Mouse (Mus musculus) thymus, adult 2 months (tissue): ENCODE results near the gene Fgfr2.

Source experiments
- CTCF ChIP-seq: fragments of 200-500 bp; IDR thresholded peaks from 2 replicates; pipeline ENCODE4 v1.5.1; 2012; ENCODE audit warnings: mild to moderate bottlenecking, control low read depth, low read length, moderate library complexity, borderline replicate concordance; ENCODE audit not compliant: control insufficient read depth, poor library complexity, insufficient read depth; ENCODE audit errors: extremely low read depth
- POLR2A ChIP-seq: fragments of 200-500 bp; IDR thresholded peaks from 2 replicates; pipeline ENCODE4 v1.6.1; 2012; ENCODE audit warnings: mild to moderate bottlenecking, low read length, control low read depth, moderate library complexity; ENCODE audit not compliant: control insufficient read depth, poor library complexity, insufficient read depth; ENCODE audit errors: extremely low read depth

- no peak for TF ChIP-seq CTCF
- no peak for TF ChIP-seq POLR2A
Observed at GRCm38 (mm10) chr7:132249563-132250119, 873.5 kb downstream of the Fgfr2 start.
